Mouse (Mus musculus): ENCODE results near the gene Cep170b.

- TF ChIP-seq CTCF (IDR thresholded peaks at IDR 0.05; ENCODE audit: extremely low read depth, insufficient read depth, low read length) (no peak), POLR2A (IDR thresholded peaks at IDR 0.05; ENCODE audit: extremely low read depth, insufficient read depth, low read length) (no peak)
Measured at GRCm38 (mm10) chr12:112734881-112735655, 14.8 kb downstream of the Cep170b start.
